Mouse (Mus musculus): ENCODE data around the gene Tagln2.

DNA sequence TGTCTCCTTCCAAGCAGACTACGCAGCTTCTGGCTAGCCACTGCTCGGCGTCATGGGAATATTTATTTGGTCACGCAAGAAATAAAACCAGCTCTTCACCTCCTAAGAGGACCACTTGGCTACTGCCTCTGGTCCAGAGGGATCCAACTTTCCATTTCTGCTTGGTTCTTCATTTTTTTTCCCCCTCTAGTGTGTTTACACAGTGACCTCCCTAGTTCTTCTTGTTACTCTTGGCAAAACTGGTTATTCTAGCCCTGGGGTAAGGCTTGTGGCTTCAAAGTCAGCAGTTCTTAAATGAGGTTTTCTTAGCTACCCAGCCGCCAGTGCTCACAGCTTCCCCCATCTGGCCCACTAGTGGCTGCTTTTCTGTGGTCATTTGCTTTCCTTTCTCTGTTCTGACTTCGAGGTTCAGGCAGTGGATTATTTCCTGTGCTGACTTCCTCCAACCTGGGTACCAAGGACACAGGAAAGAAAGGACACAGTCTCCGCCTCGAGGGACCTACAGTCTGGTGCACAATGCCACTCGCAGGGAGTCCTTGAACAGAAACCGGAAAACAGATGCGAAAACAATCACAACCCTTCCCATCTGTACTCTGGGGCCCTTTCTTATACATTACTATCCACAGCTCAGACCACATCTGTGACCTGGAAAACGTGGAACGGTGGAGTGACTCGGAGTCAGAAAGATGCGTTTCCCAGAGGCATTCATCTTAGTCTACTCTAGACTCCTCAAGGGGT lies 25.3 kb downstream of the Tagln2 start:
- TF ChIP-seq POLR2A (IDR thresholded peaks at IDR 0.05; ENCODE audit: borderline replicate concordance, low read depth, low read length) (no peak), CTCF (IDR thresholded peaks at IDR 0.05; ENCODE audit: low read depth, low read length) (no peak)

All from bone marrow macrophage, adult 2 months (primary cell).